8 mouse cellular contexts compared by ENCODE assay signal in genomic region chr2:19665841-19666240, GRCm38 (mm10). TPM values are rescaled to one million over a fixed set of nuclear protein-coding genes. Genes with fewer than 3 reads are reported as not detected.
DNase-seq lines count a peak whose midpoint lies in the region; ATAC-seq lines count a peak whose summit lies in the region.

No protein-coding gene starts in this region.

- peak; percentile 49 to 68 for DNase-seq in CD8-positive naive resting alpha-beta T cell, adult 2 months (ENCODE audit: low read depth in 2 of 2, low spot score in 2 of 2)
- peak; percentile 37 for DNase-seq in embryonic facial prominence, embryonic 10.5 days (ENCODE audit: low spot score)
- peak; percentile 45 for DNase-seq in induced T-regulatory cell, adult 2 months (ENCODE audit: low read depth)
- DNase-seq in lung, postnatal 36 days = peak; percentile 74
- no peak for DNase-seq in cerebellum, adult 9-10 months
- DNase-seq in hindbrain, embryonic 10.5 days (ENCODE audit: low spot score) = no peak
- DNase-seq in left cerebral cortex, postnatal 36 days (ENCODE audit: low spot score in 2 of 2) = no peak

- peaks cover 8% of the 10 kb centered on the region; the same call in 1 of the 2 replicates for H3K27me3 ChIP-seq in embryonic facial prominence, embryonic 10.5 days (replicated peaks; ENCODE audit: low read depth, poor library complexity, severe bottlenecking)
- H3K27me3 ChIP-seq in hindbrain, embryonic 10.5 days (ENCODE audit: insufficient read depth, poor library complexity, severe bottlenecking) = peaks cover 1% of the 10 kb centered on the region

- 19% methylated on average over 3 of the region's 3 CpGs for WGBS in embryonic facial prominence, embryonic 10.5 days
- 46% methylated on average over 3 of the region's 3 CpGs for WGBS in hindbrain, embryonic 10.5 days

- no peak overlapping the region for H3K27ac ChIP-seq in embryonic facial prominence, embryonic 10.5 days (replicated peaks)
- H3K27ac ChIP-seq in hindbrain, embryonic 10.5 days = no peak overlapping the region

- H3K4me1 ChIP-seq in embryonic facial prominence, embryonic 10.5 days = peaks cover 15% of the 10 kb centered on the region
- H3K4me1 ChIP-seq in hindbrain, embryonic 10.5 days (replicated peaks) = no peaks in the 10 kb centered on the region; the same call in 1 of the 2 replicates

- intact Hi-C loops in left cerebral cortex, postnatal 36 days (cut with DNase I) = no loop called here

- H3K9me3 ChIP-seq in embryonic facial prominence, embryonic 10.5 days = no peaks in the 10 kb centered on the region
- no peaks in the 10 kb centered on the region for H3K9me3 ChIP-seq in hindbrain, embryonic 10.5 days

- H3K4me3 ChIP-seq in embryonic facial prominence, embryonic 10.5 days = no peak overlapping the region
- H3K4me3 ChIP-seq in hindbrain, embryonic 10.5 days = no peak overlapping the region

- H3K36me3 ChIP-seq in embryonic facial prominence, embryonic 10.5 days (replicated peaks) = no peaks in the 10 kb centered on the region
- H3K36me3 ChIP-seq in hindbrain, embryonic 10.5 days = no peaks in the 10 kb centered on the region

- ATAC-seq in erythroid progenitor cell, adult 5-6 weeks (replicated peaks; ENCODE audit: low FRiP score, poor library complexity, severe bottlenecking) = no peak

RNA-seq across cellular contexts. Expression of gene Otud1, which starts 8.3 kb away (rescaled TPM):
- 0.26 and 0.61 TPM in 2 replicates for polyA plus RNA-seq in embryonic facial prominence, embryonic 10.5 days (2016; fragmentation: Nextera tagmentation; extraction: Ambion mirVana)
- total RNA-seq in erythroid progenitor cell, adult 5-6 weeks (2015; ENCODE audit: low replicate concordance) = 3.6 and 13.4 TPM in 2 replicates
- 3.7 and 6.5 TPM in 2 replicates for total RNA-seq in erythroid progenitor cell, adult 5-6 weeks (2017; ENCODE audit: low replicate concordance)
- 0.36 and 0.90 TPM in 2 replicates for polyA plus RNA-seq in hindbrain, embryonic 10.5 days (2016; fragmentation: Nextera tagmentation; extraction: Ambion mirVana)
- 10 to 100 TPM; 23.4 to 30.0 TPM for total RNA-seq in left cerebral cortex, postnatal 36 days (2021)

Comparison
In these comparisons a context has a peak if more than half of its experiments do, and no peak if none do; other contexts are left out.
1. DNase-seq: peak in CD8-positive naive resting alpha-beta T cell, adult 2 months (2 of 2), embryonic facial prominence, embryonic 10.5 days (single experiment), induced T-regulatory cell, adult 2 months (single experiment) and lung, postnatal 36 days (single experiment); none in cerebellum, adult 9-10 months (single experiment), hindbrain, embryonic 10.5 days (single experiment) and left cerebral cortex, postnatal 36 days (0 of 2).